Mouse (Mus musculus) neural tube, embryonic 14.5 days (tissue): ENCODE results near the gene Nin. TPM values are rescaled to one million over a fixed set of nuclear protein-coding genes. Genes with fewer than 3 reads are reported as not detected.
"Not testable (repeated sequence)": the region's sequence is repeated elsewhere in the genome, so short reads cannot be mapped to it uniquely, and the experiment has no call there.

ENCODE experiments used
- ATAC-seq: fragments of 200-750 bp; cut with Nextera tagmentation; 2 replicates; pipeline ENCODE4 v1.8.0; 2017; ENCODE audit warnings: low read depth, mild to moderate bottlenecking, moderate TSS enrichment, moderate library complexity
- H3K27ac ChIP-seq: fragments of 300-500 bp; sonication (generic); 2 replicates; pipeline ENCODE4 v1.5.1; 2014; ENCODE audit warnings: low read depth, mild to moderate bottlenecking, control low read depth, low read length, moderate library complexity, mixed read lengths
- H3K27me3 ChIP-seq: fragments of 300-500 bp; sonication (generic); 2 replicates; pipeline ENCODE4 v1.6.1; 2014; ENCODE audit warnings: low read length; ENCODE audit not compliant: control insufficient read depth, insufficient read depth
- H3K36me3 ChIP-seq: fragments of 300-500 bp; sonication (generic); 2 replicates; pipeline ENCODE4 v1.6.1; 2014; ENCODE audit warnings: low read length, mixed read lengths; ENCODE audit not compliant: control insufficient read depth, insufficient read depth
- H3K4me1 ChIP-seq: fragments of 300-500 bp; sonication (generic); 2 replicates; pipeline ENCODE4 v1.6.1; 2014; ENCODE audit warnings: low read length; ENCODE audit not compliant: control insufficient read depth, insufficient read depth
- H3K4me2 ChIP-seq: fragments of 300-500 bp; sonication (generic); 2 replicates; pipeline ENCODE4 v1.6.1; 2014; ENCODE audit warnings: mild to moderate bottlenecking, low read depth, low read length, control low read depth
- H3K4me3 ChIP-seq: fragments of 300-500 bp; sonication (generic); 2 replicates; pipeline ENCODE4 v1.5.1; 2014; ENCODE audit warnings: low read depth, low read length, control low read depth, mixed read lengths
- H3K9ac ChIP-seq: fragments of 300-500 bp; sonication (generic); replicated peaks from 2 replicates; pipeline ENCODE4 v1.6.1; 2014; ENCODE audit warnings: low read depth, mild to moderate bottlenecking, control low read depth, low read length, mixed read lengths
- H3K9me3 ChIP-seq: fragments of 300-500 bp; sonication (generic); 2 replicates; pipeline ENCODE4 v1.6.1; 2016; ENCODE audit warnings: low read length; ENCODE audit not compliant: control insufficient read depth
- WGBS: fragments of 180-500 bp; shearing (Covaris S2); extraction: QIAGEN DNeasy Blood & Tissue Kit; methylation state at CpG from one replicate; pipeline ENCODE4 v1.1.7; 2014; 5-methylcytosine and 5-hydroxymethylcytosine counted together
- polyA plus RNA-seq: library from polyadenylated mRNA; unstranded; fragments of >200 nt; fragmentation: Nextera tagmentation; extraction: Ambion mirVana; gene quantifications from 2 replicates; pipeline ENCODE4 v1.2.1, GENCODE M21; 2014

The Nin gene
- polyA plus RNA-seq, 1 experiment from 2014 or later, result 13.9 TPM

- no peaks in the 10 kb centered on the region for H3K9me3 ChIP-seq
- H3K4me3 ChIP-seq, result no peak overlapping the region
- H3K27ac ChIP-seq, result no peak overlapping the region
- H3K9ac ChIP-seq, result no peak overlapping the region
- H3K4me1 ChIP-seq, result peaks cover 12% of the 10 kb centered on the region; the same call in 1 of the 2 replicates
- no peak overlapping the region for H3K4me2 ChIP-seq
- 43% methylated on average over 20 of the region's 20 CpGs for WGBS
- H3K27me3 ChIP-seq, result no peaks in the 10 kb centered on the region
- no peak for ATAC-seq
- no peaks in the 10 kb centered on the region for H3K36me3 ChIP-seq
These were observed 31.3 kb upstream of the Nin start for GRCm38 (mm10) chr12:70144637-70145448.

GRCm38 (mm10) chr12:70144106-70144587, 30.6 kb upstream of the Nin start:
- H3K4me1 ChIP-seq, result peaks cover 12% of the 10 kb centered on the region; the same call in 1 of the 2 replicates
- not testable (repeated sequence) for H3K27me3 ChIP-seq, H3K27ac ChIP-seq, H3K4me3 ChIP-seq, H3K36me3 ChIP-seq, H3K9ac ChIP-seq, H3K4me2 ChIP-seq, ATAC-seq, H3K9me3 ChIP-seq
- 2% methylated on average over 3 of the region's 3 CpGs for WGBS

- Histone ChIP-seq H3K4me1 (no peaks in the 10 kb centered on the region), H3K4me2 (no peak overlapping the region), H3K27me3 (no peaks in the 10 kb centered on the region), H3K36me3 (no peaks in the 10 kb centered on the region), H3K9ac (no peak overlapping the region), H3K4me3 (no peak overlapping the region), H3K9me3 (no peaks in the 10 kb centered on the region), H3K27ac (no peak overlapping the region)
- WGBS, result 89% methylated on average over 5 of the region's 5 CpGs
- ATAC-seq, result no peak
These were observed 27.6 kb upstream of the Nin start for GRCm38 (mm10) chr12:70140993-70141576.

DNA sequence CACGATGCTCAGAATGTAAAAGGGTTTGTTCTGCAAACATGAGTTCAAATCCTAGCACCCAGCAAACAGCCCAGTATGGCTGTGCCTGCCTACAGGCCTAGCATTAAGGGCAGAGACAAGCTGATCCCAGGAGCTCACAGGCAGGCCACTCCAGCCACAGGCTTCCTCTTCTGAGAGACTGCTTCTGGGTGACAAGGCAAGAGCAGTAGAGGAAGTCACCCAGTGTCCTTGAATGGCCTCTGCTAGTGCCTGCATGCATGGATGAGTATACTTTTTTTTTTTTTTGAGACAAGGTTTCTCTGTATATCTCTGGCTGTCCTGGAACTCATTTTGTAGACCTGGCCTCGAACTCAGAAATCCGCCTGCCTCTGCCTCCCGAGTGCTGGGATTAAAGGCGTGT, 27.0 kb upstream of the Nin start:
- Histone ChIP-seq H3K27ac (no peak overlapping the region), H3K27me3 (no peaks in the 10 kb centered on the region), H3K4me3 (no peak overlapping the region), H3K9ac (no peak overlapping the region), H3K4me1 (no peaks in the 10 kb centered on the region), H3K9me3 (no peaks in the 10 kb centered on the region), H3K36me3 (no peaks in the 10 kb centered on the region), H3K4me2 (no peak overlapping the region)
- ATAC-seq, result no peak
- whole genome bisulfite sequencing, result 91% methylated on average over 5 of the region's 5 CpGs

- H3K9me3 ChIP-seq, result no peaks in the 10 kb centered on the region
- no peak for ATAC-seq
- no peak overlapping the region for H3K27ac ChIP-seq
- H3K27me3 ChIP-seq, result no peaks in the 10 kb centered on the region
- no peaks in the 10 kb centered on the region for H3K4me1 ChIP-seq
- H3K4me2 ChIP-seq, result no peak overlapping the region
- no peak overlapping the region for H3K4me3 ChIP-seq
- 72% methylated on average over 4 of the region's 4 CpGs for WGBS
- H3K9ac ChIP-seq, result no peak overlapping the region
- no peaks in the 10 kb centered on the region for H3K36me3 ChIP-seq
These were observed 26.4 kb upstream of the Nin start for GRCm38 (mm10) chr12:70139871-70140270.

DNA sequence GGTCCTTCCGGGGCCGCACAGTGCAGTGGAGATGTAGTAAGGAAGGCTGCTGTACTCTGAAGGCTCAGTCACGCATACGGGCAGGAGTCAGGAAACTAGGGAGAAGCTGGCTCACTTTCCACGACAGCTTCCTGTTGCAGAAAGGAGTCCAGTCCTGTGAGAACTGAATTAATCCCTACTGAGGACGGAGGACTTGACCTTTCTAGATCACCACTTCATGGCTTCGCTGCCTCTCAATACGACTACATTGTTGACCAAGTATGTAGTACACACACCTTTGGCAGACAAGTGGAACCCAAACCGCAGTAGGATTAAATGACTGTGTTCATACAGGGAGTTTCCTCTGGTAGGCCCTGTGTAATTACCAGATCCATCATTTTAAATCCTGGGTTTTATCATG, 24.1 kb upstream of the Nin start:
- Histone ChIP-seq H3K4me3 (no peak overlapping the region), H3K4me2 (no peak overlapping the region), H3K27me3 (no peaks in the 10 kb centered on the region), H3K9me3 (no peaks in the 10 kb centered on the region), H3K4me1 (no peaks in the 10 kb centered on the region), H3K36me3 (no peaks in the 10 kb centered on the region), H3K9ac (no peak overlapping the region), H3K27ac (no peak overlapping the region)
- WGBS, result 80% methylated on average over 9 of the region's 9 CpGs
- 0 out of 2 replicates have a peak, but pooled peaks have one; percentile 46 for ATAC-seq

DNA sequence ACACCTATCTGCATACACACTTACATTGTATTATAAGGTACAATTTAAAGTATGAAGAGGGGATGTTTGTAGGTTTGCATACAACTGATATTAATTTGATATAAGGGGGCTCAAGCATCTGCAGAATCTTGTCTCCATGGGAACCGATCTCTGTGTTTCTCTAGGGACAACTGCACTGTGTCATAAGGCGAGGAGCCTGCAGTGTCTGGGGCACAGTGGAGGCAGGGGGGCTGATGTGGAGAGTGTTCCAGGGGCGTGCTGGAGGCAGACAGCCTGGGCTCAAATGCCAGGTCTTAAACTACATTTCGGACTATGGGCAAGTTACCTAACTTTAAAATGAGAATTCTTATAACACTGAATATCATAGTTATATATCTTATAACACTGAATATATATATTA, 23.6 kb upstream of the Nin start:
- Histone ChIP-seq H3K9ac (no peak overlapping the region), H3K4me1 (no peaks in the 10 kb centered on the region), H3K36me3 (no peaks in the 10 kb centered on the region), H3K27me3 (no peaks in the 10 kb centered on the region), H3K9me3 (no peaks in the 10 kb centered on the region), H3K4me3 (no peak overlapping the region), H3K4me2 (no peak overlapping the region), H3K27ac (no peak overlapping the region)
- WGBS, result 59% methylated on average over 4 of the region's 4 CpGs
- 0 out of 2 replicates have a peak, but pooled peaks have one; percentile 54 for ATAC-seq

DNA sequence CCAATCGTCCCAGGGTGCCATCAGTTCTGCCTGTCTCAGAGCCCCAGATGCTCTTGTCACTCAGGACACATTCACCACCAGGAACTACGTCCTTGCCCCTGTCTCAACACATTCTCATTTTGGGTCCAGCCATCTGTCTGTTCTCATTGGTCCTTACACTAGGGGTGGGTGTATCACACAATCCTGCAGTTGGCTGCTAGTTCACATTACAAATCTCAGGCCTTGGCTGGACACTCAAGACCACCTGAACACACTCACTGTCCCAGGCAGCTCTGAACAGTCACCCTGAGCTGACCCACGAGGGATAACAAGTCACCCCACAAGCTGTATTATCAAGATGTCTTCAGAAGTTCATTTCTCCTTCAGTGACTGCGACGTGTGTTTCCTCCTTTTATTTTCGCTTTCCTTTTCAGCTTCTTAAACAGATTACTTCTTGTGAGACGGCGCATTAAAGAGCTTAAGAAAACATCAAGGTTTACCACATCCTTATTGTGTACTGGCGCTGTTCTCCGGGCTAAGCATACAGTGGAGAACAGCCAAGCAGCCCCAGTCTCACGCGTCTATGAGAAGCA, 22.8 kb upstream of the Nin start:
- no peaks in the 10 kb centered on the region for H3K27me3 ChIP-seq
- H3K9me3 ChIP-seq, result no peaks in the 10 kb centered on the region
- H3K4me1 ChIP-seq, result no peaks in the 10 kb centered on the region
- no peak overlapping the region for H3K9ac ChIP-seq
- no peak overlapping the region for H3K27ac ChIP-seq
- H3K36me3 ChIP-seq, result no peaks in the 10 kb centered on the region
- WGBS, result 47% methylated on average over 12 of the region's 12 CpGs
- H3K4me2 ChIP-seq, result no peak overlapping the region
- ATAC-seq, result no peak
- no peak overlapping the region for H3K4me3 ChIP-seq

GRCm38 (mm10) chr12:70134627-70135235, 21.2 kb upstream of the Nin start:
- H3K27me3 ChIP-seq, result no peaks in the 10 kb centered on the region
- no peak overlapping the region for H3K9ac ChIP-seq
- no peak for ATAC-seq
- H3K4me2 ChIP-seq, result no peak overlapping the region
- no peak overlapping the region for H3K4me3 ChIP-seq
- no peak overlapping the region for H3K27ac ChIP-seq
- no peaks in the 10 kb centered on the region for H3K9me3 ChIP-seq
- 91% methylated on average over 20 of the region's 20 CpGs for WGBS
- no peaks in the 10 kb centered on the region for H3K4me1 ChIP-seq
- H3K36me3 ChIP-seq, result no peaks in the 10 kb centered on the region
